Mouse (Mus musculus) embryo, embryonic 11 days (tissue): Measurements from ENCODE around the gene Dusp5.
A peak's percentile ranks its signal among the peaks of the same experiment; 100 is the strongest.
"Not testable (repeated sequence)": the region's sequence is repeated elsewhere in the genome, so short reads cannot be mapped to it uniquely, and the experiment has no call there.

Experiments
- DNase-seq: peaks from one replicate; pipeline ENCODE4 v3.0.0-alpha.2; 2015

Gene Dusp5

DNA sequence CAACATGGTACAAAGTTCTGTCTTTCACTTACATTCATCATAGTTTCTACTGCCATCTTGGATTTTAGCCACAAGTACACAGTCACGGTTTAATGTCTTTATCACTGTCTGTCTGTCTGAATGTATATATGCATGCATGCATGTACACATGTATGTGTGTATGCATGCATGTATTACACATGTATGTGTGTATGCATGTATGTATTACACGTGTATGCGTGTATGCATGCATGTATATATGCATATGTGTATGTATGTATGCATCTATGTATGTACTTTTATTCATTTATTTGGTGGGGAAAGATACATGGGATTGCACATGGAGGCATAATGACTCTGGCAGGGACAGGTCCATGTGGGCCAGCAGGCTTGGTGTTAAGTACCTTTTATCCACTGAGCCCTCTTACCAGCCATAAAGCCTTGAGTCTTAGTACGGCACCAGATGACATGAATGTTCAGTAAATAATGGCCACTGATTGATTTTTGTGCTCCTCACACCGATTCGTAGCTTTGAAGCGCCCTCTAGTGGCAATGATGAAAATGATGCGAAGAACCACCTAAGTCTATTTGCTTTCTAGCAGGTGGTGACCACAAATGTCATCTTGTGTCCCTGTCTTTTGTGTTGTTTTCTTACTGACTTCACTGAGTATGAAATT is 49.8 kb downstream of the Dusp5 start:
- DNase-seq, result peak; percentile 87

GRCm38 (mm10) chr19:53580271-53580670 is 51.4 kb downstream of the Dusp5 start:
- not testable (repeated sequence) for DNase-seq

GRCm38 (mm10) chr19:53587686-53588085 is 58.8 kb downstream of the Dusp5 start:
- not testable (repeated sequence) for DNase-seq

DNA sequence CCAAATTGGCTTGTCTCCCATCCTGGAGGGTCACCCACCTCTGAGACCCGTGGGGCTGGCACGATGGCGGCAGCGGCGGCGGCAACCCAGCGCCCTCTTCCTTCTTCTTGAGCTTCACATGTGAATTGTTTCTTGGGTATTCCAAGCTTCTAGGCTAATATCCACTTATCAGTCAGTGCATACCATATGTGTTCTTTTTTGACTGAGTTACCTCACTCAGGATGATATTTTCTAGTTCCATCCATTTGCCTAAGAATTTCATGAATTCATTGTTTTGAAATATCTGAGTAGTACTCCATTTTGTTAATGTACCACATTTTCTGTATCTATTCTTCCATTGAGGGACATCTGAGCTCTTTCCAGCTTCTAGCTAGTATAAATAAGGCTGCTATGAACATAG is 60.1 kb downstream of the Dusp5 start, which contains the start of gene Nutf2-ps1:
TSS of gene Nutf2-ps1 (minus strand) at position 101 of the 400 bp plus-strand sequence.
- not testable (repeated sequence) for DNase-seq
